Mouse (Mus musculus): ENCODE results near the gene Tiprl. TPM values are rescaled to one million over a fixed set of nuclear protein-coding genes. Genes with fewer than 3 reads are reported as not detected.
A peak's percentile ranks its signal among the peaks of the same experiment; 100 is the strongest.

Tiprl gene
- total RNA-seq (2021) = 10 to 100 TPM; 19.7 to 20.9 TPM
- long read RNA-seq, experiment 1, full-length matches to known transcripts = 25 of 29 reads
- long read RNA-seq, experiment 1, partial matches to known transcripts = 2 of 29 reads
- long read RNA-seq, experiment 1, other reads (novel, unspliced or antisense) = 2 of 29 reads
- long read RNA-seq, experiment 2, full-length matches to known transcripts = 36 of 37 reads
- long read RNA-seq, experiment 2, partial matches to known transcripts = 0 of 37 reads
- long read RNA-seq, experiment 2, other reads (novel, unspliced or antisense) = 1 of 37 reads

- peak; percentile 97 for DNase-seq
- peak; percentile 1; the same call in 1 of the 2 replicates for TF ChIP-seq CTCF (IDR thresholded peaks at IDR 0.05)
- intact Hi-C loops (cut with DNase I) = loop anchor here (2.0 to 5.0 kb wide), 4 partner anchors 42 to 930 kb away; partner anchors contain the start of genes Blzf1, Dcaf6, Mpc2 and Sft2d2
- H3K4me3 ChIP-seq = peak within 1 kb of the TSS; percentile 88
- H3K27ac ChIP-seq = peak within 1 kb of the TSS; percentile 91
Measured at GRCm38 (mm10) chr1:165236321-165237298, at the start of gene Tiprl. Gene Tiprl (minus strand): TSS chr1:165236996.

GRCm38 (mm10) chr1:165284096-165284495 lies 47.3 kb upstream of the Tiprl start:
- H3K4me3 ChIP-seq = no peak overlapping the region
- DNase-seq = no peak
- no peak for TF ChIP-seq CTCF (IDR thresholded peaks at IDR 0.05)
- intact Hi-C loops (cut with DNase I) = no loop called here
- no peak overlapping the region for H3K27ac ChIP-seq

- H3K27ac ChIP-seq = no peak overlapping the region
- H3K4me3 ChIP-seq = peak overlapping the region; percentile 89
- no peak for DNase-seq
- intact Hi-C loops (cut with DNase I) = no loop called here
- TF ChIP-seq CTCF (IDR thresholded peaks at IDR 0.05) = no peak
Measured at GRCm38 (mm10) chr1:165282967-165283345, 46.2 kb upstream of the Tiprl start.

GRCm38 (mm10) chr1:165282222-165282966 lies 45.6 kb upstream of the Tiprl start:
- intact Hi-C loops (cut with DNase I) = no loop called here
- Histone ChIP-seq H3K4me3 (peak overlapping the region; percentile 89), H3K27ac (peak overlapping the region; percentile 77)
- peak; percentile 34 for DNase-seq
- no peak for TF ChIP-seq CTCF (IDR thresholded peaks at IDR 0.05)

- TF ChIP-seq CTCF (IDR thresholded peaks at IDR 0.05) = no peak; the same call in 1 of the 2 replicates
- Histone ChIP-seq H3K4me3 (peak overlapping the region; percentile 89), H3K27ac (peak overlapping the region; percentile 77)
- intact Hi-C loops (cut with DNase I) = no loop called here
- DNase-seq = peak; percentile 86
Measured at GRCm38 (mm10) chr1:165281351-165282221, 44.8 kb upstream of the Tiprl start.

GRCm38 (mm10) chr1:165280741-165281140 lies 43.9 kb upstream of the Tiprl start:
- Histone ChIP-seq H3K4me3 (peak overlapping the region; percentile 89), H3K27ac (peak overlapping the region; percentile 77; the same call in 1 of the 2 replicates)
- TF ChIP-seq CTCF (IDR thresholded peaks at IDR 0.05) = no peak
- DNase-seq = no peak
- intact Hi-C loops (cut with DNase I) = no loop called here

GRCm38 (mm10) chr1:165274946-165275345 lies 38.1 kb upstream of the Tiprl start:
- no peak overlapping the region for H3K27ac ChIP-seq
- no peak for TF ChIP-seq CTCF (IDR thresholded peaks at IDR 0.05)
- intact Hi-C loops (cut with DNase I) = no loop called here
- no peak for DNase-seq
- no peak overlapping the region for H3K4me3 ChIP-seq

- Histone ChIP-seq H3K4me3 (peak overlapping the region; percentile 29), H3K27ac (peak overlapping the region; percentile 9; the same call in 1 of the 2 replicates)
- intact Hi-C loops (cut with DNase I) = no loop called here
- peak; percentile 88 for TF ChIP-seq CTCF (IDR thresholded peaks at IDR 0.05)
- DNase-seq = peak; percentile 64
Measured at GRCm38 (mm10) chr1:165252027-165252671, 15.4 kb upstream of the Tiprl start.

GRCm38 (mm10) chr1:165250546-165250945 lies 13.8 kb upstream of the Tiprl start:
- TF ChIP-seq CTCF (IDR thresholded peaks at IDR 0.05) = no peak
- DNase-seq = no peak
- Histone ChIP-seq H3K4me3 (no peak overlapping the region), H3K27ac (no peak overlapping the region)
- intact Hi-C loops (cut with DNase I) = no loop called here

GRCm38 (mm10) chr1:165248842-165249241 lies 12.0 kb upstream of the Tiprl start:
- intact Hi-C loops (cut with DNase I) = no loop called here
- no peak for DNase-seq
- no peak overlapping the region for H3K4me3 ChIP-seq
- no peak overlapping the region for H3K27ac ChIP-seq
- TF ChIP-seq CTCF (IDR thresholded peaks at IDR 0.05) = no peak

GRCm38 (mm10) chr1:165247788-165248187 lies 11.0 kb upstream of the Tiprl start:
- H3K4me3 ChIP-seq = no peak overlapping the region
- DNase-seq = no peak
- peak overlapping the region; percentile 71; the same call in 1 of the 2 replicates for H3K27ac ChIP-seq
- no peak for TF ChIP-seq CTCF (IDR thresholded peaks at IDR 0.05)
- intact Hi-C loops (cut with DNase I) = no loop called here
